Mouse (Mus musculus) naive thymus-derived CD4-positive, alpha-beta T cell, adult 2 months (primary cell): Measurements from ENCODE around the gene Pxylp1.
A peak's percentile ranks its signal among the peaks of the same experiment; 100 is the strongest.

Source experiments
- DNase-seq: peaks from one replicate; pipeline ENCODE4 v3.0.0-alpha.2; 2011; ENCODE audit warnings: low read depth

Pxylp1 gene

GRCm38 (mm10) chr9:96824026-96824425, 68.4 kb downstream of the Pxylp1 start:
- no peak for DNase-seq

- DNase-seq, result no peak
These were observed 68.9 kb downstream of the Pxylp1 start for GRCm38 (mm10) chr9:96823541-96823940.

- no peak for DNase-seq
These were observed 69.5 kb downstream of the Pxylp1 start for GRCm38 (mm10) chr9:96823005-96823404.

- DNase-seq, result no peak
These were observed 73.5 kb downstream of the Pxylp1 start for GRCm38 (mm10) chr9:96818822-96819481.

- DNase-seq, result peak; percentile 86
These were observed 74.2 kb downstream of the Pxylp1 start for GRCm38 (mm10) chr9:96818128-96818821.

- DNase-seq, result no peak
These were observed 80.5 kb downstream of the Pxylp1 start for GRCm38 (mm10) chr9:96811996-96812395.

- peak; percentile 69 for DNase-seq
These were observed 92.2 kb downstream of the Pxylp1 start for GRCm38 (mm10) chr9:96800131-96800825.

- no peak for DNase-seq
These were observed 95.2 kb downstream of the Pxylp1 start for GRCm38 (mm10) chr9:96797311-96797710.

- DNase-seq, result peak; percentile 49
These were observed 97.0 kb downstream of the Pxylp1 start for GRCm38 (mm10) chr9:96795399-96795928.

GRCm38 (mm10) chr9:96794601-96795000, 97.9 kb downstream of the Pxylp1 start:
- no peak for DNase-seq

GRCm38 (mm10) chr9:96792543-96792942, 99.9 kb downstream of the Pxylp1 start:
- DNase-seq, result no peak

- DNase-seq, result no peak
These were observed 102.0 kb downstream of the Pxylp1 start for GRCm38 (mm10) chr9:96790389-96791007.

GRCm38 (mm10) chr9:96789906-96790305, 102.6 kb downstream of the Pxylp1 start:
- no peak for DNase-seq

GRCm38 (mm10) chr9:96787797-96788196, 104.7 kb downstream of the Pxylp1 start:
- peak; percentile 58 for DNase-seq

GRCm38 (mm10) chr9:96785871-96786342, 106.6 kb downstream of the Pxylp1 start:
- peak; percentile 35 for DNase-seq

- peak; percentile 65 for DNase-seq
These were observed 107.3 kb downstream of the Pxylp1 start for GRCm38 (mm10) chr9:96785187-96785586.

- peak; percentile 61 for DNase-seq
These were observed 108.8 kb downstream of the Pxylp1 start for GRCm38 (mm10) chr9:96783667-96784066.

GRCm38 (mm10) chr9:96783258-96783657, 109.2 kb downstream of the Pxylp1 start:
- DNase-seq, result no peak

GRCm38 (mm10) chr9:96782062-96782461, 110.4 kb downstream of the Pxylp1 start:
- DNase-seq, result no peak
